Mouse (Mus musculus) forebrain, embryonic 15.5 days (tissue): Measurements from ENCODE around the gene Dsn1. TPM values are rescaled to one million over a fixed set of nuclear protein-coding genes. Genes with fewer than 3 reads are reported as not detected.

ENCODE experiments used
- ATAC-seq: fragments of 200-750 bp; cut with Nextera tagmentation; replicated peaks from 2 replicates; pipeline ENCODE4 v1.8.0; 2017; ENCODE audit warnings: mild to moderate bottlenecking, moderate TSS enrichment, moderate library complexity
- H3K27ac ChIP-seq: fragments of 300-500 bp; sonication (generic); replicated peaks from 2 replicates; pipeline ENCODE4 v1.5.1; 2015; ENCODE audit warnings: mild to moderate bottlenecking, inconsistent platforms
- H3K27me3 ChIP-seq: fragments of 300-500 bp; sonication (generic); 2 replicates; pipeline ENCODE4 v1.6.1; 2015; ENCODE audit warnings: inconsistent platforms
- H3K36me3 ChIP-seq: fragments of 300-500 bp; sonication (generic); 2 replicates; pipeline ENCODE4 v1.6.1; 2015; ENCODE audit warnings: mild to moderate bottlenecking, inconsistent platforms
- H3K4me1 ChIP-seq: fragments of 300-500 bp; sonication (generic); 2 replicates; pipeline ENCODE4 v1.6.1; 2015; ENCODE audit warnings: inconsistent platforms
- H3K4me2 ChIP-seq: fragments of 300-500 bp; sonication (generic); replicated peaks from 2 replicates; pipeline ENCODE4 v1.6.1; 2015; ENCODE audit warnings: mild to moderate bottlenecking, inconsistent platforms
- H3K4me3 ChIP-seq: fragments of 300-500 bp; sonication (generic); 2 replicates; pipeline ENCODE4 v1.5.1; 2015; ENCODE audit warnings: mild to moderate bottlenecking, inconsistent platforms
- H3K9ac ChIP-seq: fragments of 300-500 bp; sonication (generic); replicated peaks from 2 replicates; pipeline ENCODE4 v1.6.1; 2015; ENCODE audit warnings: mild to moderate bottlenecking, inconsistent platforms
- H3K9me3 ChIP-seq: fragments of 300-500 bp; sonication (generic); 2 replicates; pipeline ENCODE4 v1.6.1; 2016; ENCODE audit warnings: inconsistent platforms
- WGBS: fragments of 180-500 bp; shearing (Covaris S2); methylation state at CpG from one replicate; pipeline ENCODE4 v1.1.7; 2015; ENCODE audit warnings: mixed read lengths; 5-methylcytosine and 5-hydroxymethylcytosine counted together
- polyA plus RNA-seq: library from polyadenylated mRNA; unstranded; fragments of >200 nt; fragmentation: Nextera tagmentation; extraction: Ambion mirVana; gene quantifications from 2 replicates; pipeline ENCODE4 v1.2.1, GENCODE M21; 2015

Dsn1 gene
- 21.7 and 23.1 TPM in 2 replicates for polyA plus RNA-seq

GRCm38 (mm10) chr2:157006511-157007233, at the start of gene Dsn1:
Gene Dsn1, minus strand, starts transcription at chr2:157007154.
- WGBS = under 1% methylated on average over 56 of the region's 56 CpGs
- Histone ChIP-seq H3K9me3 (no peaks in the 10 kb centered on the region), H3K36me3 (no peaks in the 10 kb centered on the region), H3K27ac (peak within 1 kb of the TSS; percentile 77), H3K4me2 (peak within 1 kb of the TSS; percentile 98), H3K27me3 (no peaks in the 10 kb centered on the region), H3K4me3 (peak within 1 kb of the TSS; percentile 79), H3K9ac (peak within 1 kb of the TSS; percentile 71), H3K4me1 (peaks cover 18% of the 10 kb centered on the region)
- ATAC-seq = peak; percentile 79

GRCm38 (mm10) chr2:157055721-157056120, 48.8 kb upstream of the Dsn1 start:
- H3K9ac ChIP-seq = no peak overlapping the region
- H3K4me2 ChIP-seq = no peak overlapping the region
- peaks cover 56% of the 10 kb centered on the region for H3K4me1 ChIP-seq
- H3K4me3 ChIP-seq = no peak overlapping the region
- ATAC-seq = no peak
- H3K9me3 ChIP-seq = no peaks in the 10 kb centered on the region
- 0 out of 2 replicates have a peak overlapping the region, but pooled peaks have one; percentile 49 for H3K27ac ChIP-seq
- peaks cover 37% of the 10 kb centered on the region for H3K36me3 ChIP-seq
- WGBS = 93% methylated on average over 6 of the region's 6 CpGs
- no peaks in the 10 kb centered on the region for H3K27me3 ChIP-seq

- H3K4me1 ChIP-seq = peaks cover 60% of the 10 kb centered on the region
- 53% methylated on average over 5 of the region's 5 CpGs for WGBS
Observed at GRCm38 (mm10) chr2:157054816-157055215, 47.9 kb upstream of the Dsn1 start.

GRCm38 (mm10) chr2:157054297-157054696, 47.3 kb upstream of the Dsn1 start:
- H3K4me2 ChIP-seq = no peak overlapping the region
- H3K4me1 ChIP-seq = peaks cover 61% of the 10 kb centered on the region
- H3K9ac ChIP-seq = no peak overlapping the region
- H3K27ac ChIP-seq = peak overlapping the region; percentile 49
- H3K4me3 ChIP-seq = no peak overlapping the region
- no peaks in the 10 kb centered on the region for H3K9me3 ChIP-seq
- no peaks in the 10 kb centered on the region for H3K27me3 ChIP-seq
- H3K36me3 ChIP-seq = peaks cover 28% of the 10 kb centered on the region
- ATAC-seq = no peak
- WGBS = 94% methylated on average over 8 of the region's 8 CpGs

More at GRCm38 (mm10) chr2:157054816-157055215, 47.9 kb upstream of the Dsn1 start:
- H3K4me2 ChIP-seq = no peak overlapping the region
- H3K4me3 ChIP-seq = no peak overlapping the region
- H3K27me3 ChIP-seq = no peaks in the 10 kb centered on the region
- peak overlapping the region; percentile 49 for H3K27ac ChIP-seq
- H3K9ac ChIP-seq = no peak overlapping the region
- ATAC-seq = 0 out of 2 replicates have a peak, but pooled peaks have one; percentile 16
- no peaks in the 10 kb centered on the region for H3K9me3 ChIP-seq
- H3K36me3 ChIP-seq = peaks cover 33% of the 10 kb centered on the region

- H3K4me1 ChIP-seq = peaks cover 61% of the 10 kb centered on the region
- no peaks in the 10 kb centered on the region for H3K9me3 ChIP-seq
- 78% methylated on average over 4 of the region's 4 CpGs for WGBS
- H3K4me2 ChIP-seq = no peak overlapping the region
- peaks cover 25% of the 10 kb centered on the region for H3K36me3 ChIP-seq
- H3K9ac ChIP-seq = no peak overlapping the region
- no peaks in the 10 kb centered on the region for H3K27me3 ChIP-seq
- H3K4me3 ChIP-seq = no peak overlapping the region
- no peak for ATAC-seq
- H3K27ac ChIP-seq = no peak overlapping the region
Observed at GRCm38 (mm10) chr2:157053787-157054186, 46.8 kb upstream of the Dsn1 start.

DNA sequence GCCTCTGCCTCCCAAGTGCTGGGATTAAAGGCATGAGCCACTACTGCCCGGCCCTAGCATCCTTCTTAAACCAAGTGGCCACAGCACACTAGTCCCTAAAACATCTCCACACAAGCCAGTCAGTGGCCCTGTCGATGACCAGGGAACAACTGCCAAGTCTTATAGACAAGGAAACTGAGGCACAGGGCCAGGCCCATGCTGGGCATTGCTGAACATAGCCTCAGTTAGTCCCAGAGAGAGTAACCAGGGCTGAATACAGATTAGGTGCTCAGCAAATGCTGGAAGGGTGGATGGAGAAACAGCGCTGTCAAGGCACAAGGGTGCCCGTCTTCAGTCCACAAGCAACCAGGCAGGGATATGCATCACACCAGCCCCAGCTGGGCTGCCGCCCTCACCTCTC, 46.2 kb upstream of the Dsn1 start:
- ATAC-seq = no peak
- 94% methylated on average over 5 of the region's 5 CpGs for WGBS
- Histone ChIP-seq H3K27ac (no peak overlapping the region), H3K27me3 (no peaks in the 10 kb centered on the region), H3K4me2 (no peak overlapping the region), H3K9ac (no peak overlapping the region), H3K9me3 (no peaks in the 10 kb centered on the region), H3K4me1 (peaks cover 61% of the 10 kb centered on the region), H3K36me3 (peaks cover 25% of the 10 kb centered on the region), H3K4me3 (no peak overlapping the region)

GRCm38 (mm10) chr2:157052448-157052847, 45.5 kb upstream of the Dsn1 start:
- 88% methylated on average over 8 of the region's 8 CpGs for WGBS
- Histone ChIP-seq H3K27me3 (no peaks in the 10 kb centered on the region), H3K27ac (no peak overlapping the region), H3K4me2 (no peak overlapping the region), H3K4me3 (no peak overlapping the region), H3K9me3 (no peaks in the 10 kb centered on the region), H3K4me1 (peaks cover 61% of the 10 kb centered on the region), H3K36me3 (peaks cover 25% of the 10 kb centered on the region), H3K9ac (no peak overlapping the region)
- ATAC-seq = no peak

DNA sequence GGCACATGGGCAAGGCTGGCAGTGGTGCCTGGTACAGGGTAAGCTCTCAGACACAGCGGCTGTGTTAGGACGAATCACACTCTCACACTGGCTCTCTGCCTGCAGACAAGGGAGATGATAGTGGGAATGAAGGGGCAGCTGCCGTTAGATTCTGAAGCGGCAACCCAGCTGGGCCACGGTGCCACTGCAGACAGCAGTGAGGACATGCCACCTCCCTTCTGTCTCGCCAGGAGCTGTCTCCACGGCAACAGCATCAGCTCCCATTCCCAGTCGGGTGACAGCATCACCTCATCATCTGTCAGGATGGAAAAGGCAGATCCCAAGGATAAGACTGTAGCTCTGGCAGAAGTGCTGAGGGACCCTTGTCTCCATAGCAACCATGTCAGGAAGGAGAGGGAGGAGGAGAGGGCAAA, 42.9 kb upstream of the Dsn1 start:
- peak; percentile 89 for ATAC-seq
- H3K4me3 ChIP-seq = 0 out of 2 replicates have a peak overlapping the region, but pooled peaks have one; percentile 0
- H3K4me1 ChIP-seq = peaks cover 53% of the 10 kb centered on the region
- H3K27ac ChIP-seq = peak overlapping the region; percentile 85
- H3K9me3 ChIP-seq = no peaks in the 10 kb centered on the region
- H3K36me3 ChIP-seq = peaks cover 38% of the 10 kb centered on the region
- peak overlapping the region; percentile 17 for H3K4me2 ChIP-seq
- WGBS = 15% methylated on average over 8 of the region's 8 CpGs
- H3K27me3 ChIP-seq = no peaks in the 10 kb centered on the region
- 0 out of 2 replicates have a peak overlapping the region, but pooled peaks have one; percentile 1 for H3K9ac ChIP-seq

DNA sequence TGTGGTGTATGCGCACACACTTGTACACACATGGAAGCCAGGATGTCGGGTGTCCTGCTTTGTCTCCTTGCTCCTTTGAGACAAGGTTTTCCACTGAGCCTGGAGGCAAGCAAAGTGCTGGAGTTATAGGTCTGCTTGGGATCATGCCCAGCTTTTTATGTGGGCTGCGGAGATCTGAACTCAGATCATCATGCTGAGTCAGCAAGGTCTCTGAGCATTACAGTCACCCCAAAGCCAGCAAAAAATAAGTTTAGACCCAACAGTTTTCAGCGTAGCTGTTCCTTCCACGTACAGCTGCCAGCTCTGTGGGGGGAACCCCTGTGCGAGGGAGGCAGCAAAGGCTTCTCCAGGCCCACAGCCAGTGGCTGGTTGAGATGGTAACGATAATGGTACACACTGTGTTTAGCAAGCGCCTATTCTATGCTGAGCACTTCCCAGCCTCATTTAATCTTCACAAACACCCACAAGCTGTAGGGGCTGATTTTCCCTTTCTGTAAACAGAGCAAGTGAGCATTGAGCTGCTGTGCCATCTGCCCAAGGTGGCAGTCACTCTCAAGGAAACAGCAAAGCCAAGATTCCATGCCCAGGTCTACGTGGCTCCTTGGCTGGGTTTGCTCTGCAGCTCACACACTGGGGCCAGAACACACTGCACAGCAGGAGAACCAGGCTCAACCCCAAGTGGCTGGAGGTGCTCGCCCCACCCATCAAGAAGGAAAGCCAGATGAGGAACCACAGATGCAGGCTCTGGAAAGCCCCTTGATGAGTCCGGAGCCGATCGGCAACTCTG, 41.6 kb upstream of the Dsn1 start:
- Histone ChIP-seq H3K4me2 (no peak overlapping the region), H3K27me3 (no peaks in the 10 kb centered on the region), H3K27ac (peak overlapping the region; percentile 85), H3K36me3 (peaks cover 42% of the 10 kb centered on the region), H3K4me1 (peaks cover 54% of the 10 kb centered on the region), H3K9ac (no peak overlapping the region), H3K9me3 (no peaks in the 10 kb centered on the region), H3K4me3 (no peak overlapping the region)
- no peak for ATAC-seq
- WGBS = 66% methylated on average over 13 of the region's 13 CpGs

- Histone ChIP-seq H3K27me3 (no peaks in the 10 kb centered on the region), H3K36me3 (peaks cover 30% of the 10 kb centered on the region), H3K4me3 (no peak overlapping the region), H3K9ac (no peak overlapping the region), H3K9me3 (no peaks in the 10 kb centered on the region), H3K4me2 (no peak overlapping the region), H3K4me1 (peaks cover 62% of the 10 kb centered on the region), H3K27ac (no peak overlapping the region)
- 88% methylated on average over 5 of the region's 5 CpGs for WGBS
- ATAC-seq = no peak
Observed at GRCm38 (mm10) chr2:157046956-157047355, 40.0 kb upstream of the Dsn1 start.

- Histone ChIP-seq H3K27ac (no peak overlapping the region), H3K9me3 (no peaks in the 10 kb centered on the region), H3K27me3 (no peaks in the 10 kb centered on the region), H3K4me1 (peaks cover 57% of the 10 kb centered on the region), H3K4me3 (no peak overlapping the region), H3K9ac (no peak overlapping the region), H3K4me2 (no peak overlapping the region), H3K36me3 (peaks cover 38% of the 10 kb centered on the region)
- WGBS = 93% methylated on average over 2 of the region's 2 CpGs
- ATAC-seq = no peak
Observed at GRCm38 (mm10) chr2:157045932-157046331, 39.0 kb upstream of the Dsn1 start.

DNA sequence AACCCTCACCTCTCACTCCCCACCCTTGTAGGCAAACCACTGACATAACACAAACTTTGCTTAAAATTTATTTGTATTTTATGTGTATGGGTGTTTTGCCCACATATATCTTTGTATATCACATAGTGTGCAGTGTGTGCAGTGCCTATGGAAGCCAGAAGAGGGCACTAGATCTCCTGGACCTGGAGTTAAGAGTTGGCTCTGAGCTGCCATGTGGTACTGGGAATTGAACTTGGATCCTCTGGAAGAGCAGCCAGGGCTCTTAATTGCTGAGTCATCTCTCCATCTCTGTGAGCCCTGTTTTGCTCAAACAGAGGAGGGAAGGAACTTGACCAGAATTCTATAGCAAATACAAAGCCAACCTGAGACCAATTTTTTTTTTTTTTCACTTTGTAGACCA, 37.0 kb upstream of the Dsn1 start:
- H3K27me3 ChIP-seq = no peaks in the 10 kb centered on the region
- H3K4me3 ChIP-seq = no peak overlapping the region
- H3K4me2 ChIP-seq = no peak overlapping the region
- ATAC-seq = no peak
- H3K4me1 ChIP-seq = peaks cover 37% of the 10 kb centered on the region
- H3K9ac ChIP-seq = no peak overlapping the region
- no peaks in the 10 kb centered on the region for H3K9me3 ChIP-seq
- H3K36me3 ChIP-seq = peaks cover 57% of the 10 kb centered on the region
- no peak overlapping the region for H3K27ac ChIP-seq
